Mouse (Mus musculus): ENCODE measurements around the gene Obox5. TPM values are rescaled to one million over a fixed set of nuclear protein-coding genes. Genes with fewer than 3 reads are reported as not detected.
"Not testable (repeated sequence)": the region's sequence is repeated elsewhere in the genome, so short reads cannot be mapped to it uniquely, and the experiment has no call there.

Obox5 gene
- polyA plus RNA-seq (2012; rRNA removed) = not detected in 2 replicates

DNA sequence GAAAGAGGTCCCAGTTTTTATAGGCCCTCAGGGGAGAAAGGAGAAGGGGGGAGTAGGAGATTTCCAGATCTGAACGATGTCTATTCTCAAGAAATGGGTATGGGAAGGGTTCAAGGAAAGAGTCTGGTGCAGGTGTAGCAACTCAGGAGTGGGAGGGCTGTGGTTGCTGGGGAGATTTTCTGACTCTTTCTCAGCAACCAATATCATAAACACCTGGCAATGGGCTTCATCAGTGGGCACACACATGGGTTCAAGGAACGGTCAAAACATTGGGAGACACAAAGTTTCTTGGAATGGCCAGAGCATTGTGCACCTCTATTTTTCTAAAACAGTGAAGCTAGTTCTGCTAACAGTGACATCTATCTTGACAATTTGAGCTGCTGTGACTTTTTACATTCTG lies at the start of gene Obox5:
TSS of gene Obox5 (plus strand) at position 301 of the 400 bp plus-strand sequence.
- DNase-seq (ENCODE audit: low read depth) = not testable (repeated sequence)

GRCm38 (mm10) chr7:15749296-15749695 lies 635 bp upstream of the Obox5 start:
- DNase-seq (ENCODE audit: low read depth) = not testable (repeated sequence)

Other genes with a start within 250 kb of the Obox5 start
- gene Obox3, start 110.2 kb upstream of the Obox5 start, polyA plus RNA-seq (2012; rRNA removed) = not detected in 2 replicates
- gene Obox6, start 89.5 kb downstream of the Obox5 start, polyA plus RNA-seq (2012; rRNA removed) = not detected in 2 replicates
- gene Crx, start 129.8 kb downstream of the Obox5 start, polyA plus RNA-seq (2012; rRNA removed) = not detected in 2 replicates
- gene Crxos, start 132.5 kb downstream of the Obox5 start, polyA plus RNA-seq (2012; rRNA removed) = not detected in 2 replicates
- gene Selenow, start 172.3 kb downstream of the Obox5 start, polyA plus RNA-seq (2012; rRNA removed) = 363 and 392 TPM in 2 replicates
- 102 and 118 TPM in 2 replicates for gene Nop53, start 195.9 kb downstream of the Obox5 start, polyA plus RNA-seq (2012; rRNA removed)
- 251 and 304 TPM in 2 replicates for gene Ehd2, start 217.4 kb downstream of the Obox5 start, polyA plus RNA-seq (2012; rRNA removed)